In the genomic region with DNA sequence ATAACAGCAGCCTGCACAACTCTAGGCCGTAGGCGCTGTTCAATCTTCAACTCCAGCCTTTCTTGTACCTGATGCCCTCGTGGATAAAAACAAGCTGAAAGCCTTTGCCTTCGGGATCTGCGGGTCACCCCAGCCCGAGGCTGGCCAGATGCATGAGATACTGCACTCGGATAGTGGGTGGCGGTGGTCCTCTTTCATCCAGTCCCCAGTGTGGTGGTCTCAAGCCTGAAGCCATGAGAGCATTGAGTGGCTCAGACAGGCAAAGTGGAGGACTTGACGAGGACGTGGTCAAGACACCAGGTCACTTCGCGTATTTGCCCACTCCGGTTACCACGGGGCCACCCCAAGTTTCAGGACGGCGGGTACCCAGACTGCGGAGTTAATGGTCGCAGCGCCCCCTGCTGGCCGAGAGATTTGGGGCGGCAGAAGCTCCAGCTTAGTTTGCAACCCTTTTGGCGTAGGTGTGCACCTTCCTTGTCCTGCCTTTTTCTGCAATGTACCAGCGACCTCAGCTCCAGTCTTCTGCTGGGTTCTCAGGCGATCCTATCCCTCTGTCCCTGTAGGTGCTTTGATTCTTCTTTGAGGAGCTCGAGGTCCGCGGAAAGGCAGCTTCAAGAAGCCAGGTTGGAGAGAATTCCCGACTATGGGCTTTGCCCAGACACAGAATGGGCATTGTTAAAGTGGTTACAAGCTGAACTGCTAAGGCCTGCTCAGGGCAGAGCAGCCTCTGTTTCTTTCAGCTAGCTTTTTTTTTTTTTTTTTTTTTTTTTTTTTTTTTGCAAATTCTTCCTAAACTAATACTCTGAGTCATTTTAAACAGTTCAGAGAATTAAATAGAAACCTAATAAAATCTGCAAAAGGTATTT, we compare ENCODE assay signal across 8 mouse cellular contexts. TPM values are rescaled to one million over a fixed set of nuclear protein-coding genes. Genes with fewer than 3 reads are reported as not detected.
DNase-seq lines count a peak whose midpoint lies in the region; ATAC-seq and TF ChIP-seq lines count a peak whose summit lies in the region.

No protein-coding gene starts in this region.

- TF ChIP-seq POLR2A in CH12.LX (IDR thresholded peaks at IDR 0.05; ENCODE audit: low read depth, low read length) = no peak
- no peak for TF ChIP-seq POLR2A in brain, embryonic 14.5 days (IDR thresholded peaks at IDR 0.05; ENCODE audit: borderline replicate concordance, extremely low read depth, insufficient read depth, insufficient read length, poor library complexity, severe bottlenecking)
- no peak for TF ChIP-seq POLR2A in thymus, adult 2 months (IDR thresholded peaks at IDR 0.05; ENCODE audit: control insufficient read depth, extremely low read depth, insufficient read depth, low read length, poor library complexity)

- H3K4me2 ChIP-seq in CH12.LX (ENCODE audit: insufficient read depth, low read depth, poor library complexity, severe bottlenecking) = peak overlapping the region; percentile 33; the same call in 1 of the 2 replicates
- H3K4me2 ChIP-seq in heart, embryonic 16.5 days (ENCODE audit: low read depth, low read length) = peak overlapping the region; percentile 43; the same call in 1 of the 2 replicates
- peak overlapping the region; percentile 43; the same call in 1 of the 2 replicates for H3K4me2 ChIP-seq in lung, embryonic 14.5 days

- no peak for TF ChIP-seq EP300 in CH12.LX (IDR thresholded peaks at IDR 0.05; ENCODE audit: low read length)

- H3K36me3 ChIP-seq in CH12.LX (replicated peaks in 1 of 2; ENCODE audit: control insufficient read depth in 1 of 2, insufficient read depth in 1 of 2, low read length in 1 of 2) = no peaks in the 10 kb centered on the region
- H3K36me3 ChIP-seq in heart, embryonic 16.5 days (ENCODE audit: control insufficient read depth, insufficient read depth) = no peaks in the 10 kb centered on the region
- no peaks in the 10 kb centered on the region for H3K36me3 ChIP-seq in lung, embryonic 14.5 days (ENCODE audit: insufficient read depth)
- H3K36me3 ChIP-seq in thymus, adult 2 months (ENCODE audit: control insufficient read depth, insufficient read depth, low read length) = no peaks in the 10 kb centered on the region

- dilution Hi-C loops in CH12.LX (cut with MboI; ENCODE audit: extremely low pct_ligation_motif_present, extremely low pct_unique_long_range_greater_than_20kb, low sequenced_read_pairs) = no loop called here

- TF ChIP-seq CTCF in CH12.LX (conservative IDR thresholded peaks at IDR 0.05 in 1 of 2, IDR thresholded peaks at IDR 0.05 in 1 of 2; ENCODE audit: low read depth in 2 of 2, low read length in 2 of 2) = peak; percentile 35 to 90; a peak in 3 of 4 replicates
- TF ChIP-seq CTCF in brain, embryonic 14.5 days (IDR thresholded peaks at IDR 0.05; ENCODE audit: borderline replicate concordance, extremely low read depth, insufficient read depth, insufficient read length) = peak; percentile 92
- TF ChIP-seq CTCF in lung, embryonic 14.5 days (IDR thresholded peaks at IDR 0.05; ENCODE audit: low read depth) = peak; percentile 97
- peak; percentile 93 for TF ChIP-seq CTCF in thymus, adult 2 months (IDR thresholded peaks at IDR 0.05; ENCODE audit: borderline replicate concordance, control insufficient read depth, extremely low read depth, insufficient read depth, low read length, poor library complexity)

- peak; percentile 68 for TF ChIP-seq RAD21 in CH12.LX (IDR thresholded peaks at IDR 0.05; ENCODE audit: low read depth, low read length)

- no peaks in the 10 kb centered on the region for H3K79me2 ChIP-seq in CH12.LX (replicated peaks; ENCODE audit: control insufficient read depth, extremely low read depth, insufficient read depth, poor library complexity, severe bottlenecking)

- in situ Hi-C loops in CH12.LX (cut with MboI; ENCODE audit: low pct_ligation_motif_present, low pct_unique_long_range_greater_than_20kb, low sequenced_read_pairs) = loop anchor here (5.0 kb wide), 1 partner anchor 49 kb away; no protein-coding TSS in a partner anchor

- H3K4me1 ChIP-seq in CH12.LX (ENCODE audit: control insufficient read depth in 1 of 2, insufficient read depth in 2 of 2) = peaks cover 2 to 6% of the 10 kb centered on the region in 2 experiments; a peak in 2 of 4 replicates
- H3K4me1 ChIP-seq in heart, embryonic 16.5 days (ENCODE audit: control insufficient read depth, insufficient read depth, low read length) = peaks cover 10% of the 10 kb centered on the region
- H3K4me1 ChIP-seq in lung, embryonic 14.5 days (ENCODE audit: insufficient read depth) = no peaks in the 10 kb centered on the region
- no peaks in the 10 kb centered on the region for H3K4me1 ChIP-seq in thymus, adult 2 months (replicated peaks; ENCODE audit: control insufficient read depth, insufficient read depth, low read length)

- no peak overlapping the region for H3K27ac ChIP-seq in CH12.LX (ENCODE audit: insufficient read depth, low read depth)
- no peak overlapping the region for H3K27ac ChIP-seq in heart, embryonic 16.5 days (ENCODE audit: low read length)
- H3K27ac ChIP-seq in lung, embryonic 14.5 days (ENCODE audit: low read depth) = no peak overlapping the region
- no peak overlapping the region for H3K27ac ChIP-seq in thymus, adult 2 months (ENCODE audit: control insufficient read depth, insufficient read depth, low read length)

- no peak overlapping the region for H3K4me3 ChIP-seq in CH12.LX (replicated peaks in 1 of 3; ENCODE audit: low read depth in 2 of 3, low read length in 2 of 3, poor library complexity in 1 of 3)
- no peak overlapping the region for H3K4me3 ChIP-seq in heart, embryonic 16.5 days (ENCODE audit: low read length)
- H3K4me3 ChIP-seq in lung, embryonic 14.5 days (ENCODE audit: low read depth, low read length) = no peak overlapping the region
- H3K4me3 ChIP-seq in thymus, adult 2 months (ENCODE audit: control insufficient read depth, insufficient read depth, low read length) = no peak overlapping the region

- DNase-seq in CH12.LX (ENCODE audit: extremely low read depth) = peak; percentile 52
- peak; percentile 78 for DNase-seq in brain, embryonic 14.5 days (ENCODE audit: low read depth)
- peak; percentile 92 to 95 for DNase-seq in kidney, postnatal 25 days
- peak; percentile 90 for DNase-seq in lung, embryonic 14.5 days
- DNase-seq in thymus, adult 2 months = peak; percentile 80

- peaks cover 55% of the 10 kb centered on the region for H3K27me3 ChIP-seq in CH12.LX (replicated peaks)
- no peaks in the 10 kb centered on the region for H3K27me3 ChIP-seq in heart, embryonic 16.5 days (ENCODE audit: control insufficient read depth, insufficient read depth, low read length)
- no peaks in the 10 kb centered on the region for H3K27me3 ChIP-seq in lung, embryonic 14.5 days (ENCODE audit: insufficient read depth, low read length)
- no peaks in the 10 kb centered on the region for H3K27me3 ChIP-seq in thymus, adult 2 months (ENCODE audit: control insufficient read depth, insufficient read depth, low read length)

- no peak overlapping the region for H3K9ac ChIP-seq in CH12.LX (ENCODE audit: insufficient read depth, low read depth)
- no peak overlapping the region; the same call in 1 of the 2 replicates for H3K9ac ChIP-seq in heart, embryonic 16.5 days (ENCODE audit: low read length)
- no peak overlapping the region for H3K9ac ChIP-seq in lung, embryonic 14.5 days

- H3K9me3 ChIP-seq in CH12.LX (replicated peaks; ENCODE audit: low read length) = peaks cover 11% of the 10 kb centered on the region
- no peaks in the 10 kb centered on the region for H3K9me3 ChIP-seq in heart, embryonic 16.5 days (replicated peaks; ENCODE audit: control insufficient read depth, low read length)
- H3K9me3 ChIP-seq in lung, embryonic 14.5 days (ENCODE audit: low read depth, low read length) = no peaks in the 10 kb centered on the region

- WGBS in heart, embryonic 16.5 days = 12% methylated on average over 28 of the region's 28 CpGs
- 11% methylated on average over 28 of the region's 28 CpGs for WGBS in lung, embryonic 14.5 days
- WGBS in thymus, adult 2 months = 18% methylated on average over 28 of the region's 28 CpGs

- peak; percentile 77 for ATAC-seq in erythroid progenitor cell, adult 5-6 weeks (replicated peaks; ENCODE audit: low FRiP score, poor library complexity, severe bottlenecking)
- ATAC-seq in heart, embryonic 16.5 days (replicated peaks; ENCODE audit: extremely low read depth, insufficient read depth, low FRiP score) = peak; percentile 34; the same call in 1 of the 2 replicates
- peak; percentile 68 for ATAC-seq in lung, embryonic 14.5 days (ENCODE audit: insufficient read depth)
- peak; percentile 73 for ATAC-seq in neutrophil, adult 5-6 weeks (ENCODE audit: extremely low read depth, insufficient number of reproducible peaks, low FRiP score, poor library complexity, severe bottlenecking)

RNA-seq across cellular contexts. Expression of a gene that starts 14.4 kb away (rescaled TPM):
- total RNA-seq in CH12.LX (2012; rRNA removed) (19.0 and 20.4 TPM in 2 replicates), CH12.LX (2014; rRNA removed) (19.9 and 26.0 TPM in 2 replicates)
- polyA plus RNA-seq in CH12.LX (2012; ENCODE audit: insufficient read length, low read depth) = 11.4 and 14.1 TPM in 2 replicates
- 14.7 and 18.5 TPM in 2 replicates for polyA plus RNA-seq in brain, embryonic 14.5 days (2012; rRNA removed)
- total RNA-seq in erythroid progenitor cell, adult 5-6 weeks (2015; ENCODE audit: low replicate concordance) = 0.72 and 1.3 TPM in 2 replicates
- 0.68 and 1.5 TPM in 2 replicates for total RNA-seq in erythroid progenitor cell, adult 5-6 weeks (2017; ENCODE audit: low replicate concordance)
- 69.8 and 70.4 TPM in 2 replicates for polyA plus RNA-seq in heart, embryonic 16.5 days (2015; fragmentation: Nextera tagmentation; extraction: Ambion mirVana)
- 48.6 TPM in 2 replicates for polyA plus RNA-seq in lung, embryonic 14.5 days (2014; fragmentation: Nextera tagmentation; extraction: Ambion mirVana)
- 12.2 and 19.4 TPM in 2 replicates for total RNA-seq in neutrophil, adult 5-6 weeks (2017)
- polyA plus RNA-seq in thymus, adult 2 months (2012; rRNA removed) = 35.8 and 46.3 TPM in 2 replicates

RNA-seq across cellular contexts. Expression of a gene that starts 56.9 kb away (rescaled TPM):
- total RNA-seq in CH12.LX (2012; rRNA removed) = 85.0 and 150 TPM in 2 replicates
- total RNA-seq in CH12.LX (2014; rRNA removed) = 63.6 and 67.6 TPM in 2 replicates
- 93.8 and 107 TPM in 2 replicates for polyA plus RNA-seq in CH12.LX (2012; ENCODE audit: insufficient read length, low read depth)
- polyA plus RNA-seq in brain, embryonic 14.5 days (2012; rRNA removed) = 41.8 and 48.8 TPM in 2 replicates
- 19.8 and 26.4 TPM in 2 replicates for total RNA-seq in erythroid progenitor cell, adult 5-6 weeks (2015; ENCODE audit: low replicate concordance)
- 24.8 and 41.9 TPM in 2 replicates for total RNA-seq in erythroid progenitor cell, adult 5-6 weeks (2017; ENCODE audit: low replicate concordance)
- polyA plus RNA-seq in heart, embryonic 16.5 days (2015; fragmentation: Nextera tagmentation; extraction: Ambion mirVana) = 57.1 and 61.9 TPM in 2 replicates
- 93.8 and 97.9 TPM in 2 replicates for polyA plus RNA-seq in lung, embryonic 14.5 days (2014; fragmentation: Nextera tagmentation; extraction: Ambion mirVana)
- 30.3 and 31.9 TPM in 2 replicates for total RNA-seq in neutrophil, adult 5-6 weeks (2017)
- polyA plus RNA-seq in thymus, adult 2 months (2012; rRNA removed) = 38.3 and 45.1 TPM in 2 replicates

RNA-seq across cellular contexts. Expression of a gene that starts 57.3 kb away (rescaled TPM):
- total RNA-seq in CH12.LX (2012; rRNA removed) = 10.3 and 10.7 TPM in 2 replicates
- 7.5 and 8.1 TPM in 2 replicates for total RNA-seq in CH12.LX (2014; rRNA removed)
- polyA plus RNA-seq in CH12.LX (2012; ENCODE audit: insufficient read length, low read depth) = 7.1 and 8.5 TPM in 2 replicates
- 14.2 and 15.4 TPM in 2 replicates for polyA plus RNA-seq in brain, embryonic 14.5 days (2012; rRNA removed)
- total RNA-seq in erythroid progenitor cell, adult 5-6 weeks (2015; ENCODE audit: low replicate concordance) = 5.0 and 5.4 TPM in 2 replicates
- total RNA-seq in erythroid progenitor cell, adult 5-6 weeks (2017; ENCODE audit: low replicate concordance) = 1.2 and 2.4 TPM in 2 replicates
- 10.1 and 11.1 TPM in 2 replicates for polyA plus RNA-seq in heart, embryonic 16.5 days (2015; fragmentation: Nextera tagmentation; extraction: Ambion mirVana)
- 13.3 and 15.0 TPM in 2 replicates for polyA plus RNA-seq in lung, embryonic 14.5 days (2014; fragmentation: Nextera tagmentation; extraction: Ambion mirVana)
- total RNA-seq in neutrophil, adult 5-6 weeks (2017) = 9.1 and 11.4 TPM in 2 replicates
- polyA plus RNA-seq in thymus, adult 2 months (2012; rRNA removed) = 25.1 and 27.1 TPM in 2 replicates
